Mouse (Mus musculus) embryonic stem cell, embryonic (primary cell): Measurements from ENCODE around the gene Olfr812.
"Not testable (repeated sequence)": the region's sequence is repeated elsewhere in the genome, so short reads cannot be mapped to it uniquely, and the experiment has no call there.

Experiments
- CTCF ChIA-PET, 4 experiments: fragments of 300-600 bp in 2 of 4; fragments of 350-600 bp in 2 of 4; sonication (Branson Sonifier 250); formaldehyde crosslinking; loops; one replicate each; lab custom pipeline; 2022; ENCODE audit warnings: inconsistent platforms in 2 of 4; lab: Charles Lee
- POLR2A ChIA-PET, 4 experiments: fragments of 300-600 bp in 2 of 4; fragments of 350-600 bp in 2 of 4; sonication (Branson Sonifier 250); formaldehyde crosslinking; loops; one replicate each; lab custom pipeline; 2022; ENCODE audit warnings: antibody characterized with exemption in 4 of 4, inconsistent platforms in 1 of 4; lab: Charles Lee

Olfr812 gene

GRCm38 (mm10) chr10:129845994-129846393 lies at the start of gene Olfr812:
Gene Olfr812, minus strand, starts transcription at chr10:129846094.
- CTCF ChIA-PET, result no interaction called here

DNA sequence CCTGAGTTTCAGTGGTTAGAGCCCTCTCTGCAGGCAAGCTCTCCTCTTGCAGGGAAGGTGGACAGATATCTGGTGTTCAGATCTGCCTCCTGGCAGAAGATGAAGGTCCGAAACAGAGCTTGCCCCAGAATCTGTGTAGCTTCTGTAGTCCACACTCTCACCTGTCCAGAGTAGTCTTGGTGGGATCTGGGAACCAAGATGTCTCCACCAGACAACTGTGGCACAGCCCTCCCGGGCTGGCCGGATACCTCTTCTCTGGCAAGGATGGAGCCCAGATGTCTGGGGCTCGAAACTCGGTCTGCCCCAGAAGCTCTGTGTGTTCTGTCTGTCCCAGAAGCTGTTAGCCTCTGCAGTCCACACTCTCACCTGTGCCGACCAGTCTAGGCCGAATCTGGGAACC lies 40.0 kb upstream of the Olfr812 start:
- ChIA-PET POLR2A (no interaction called here), CTCF (no interaction called here)

More at GRCm38 (mm10) chr10:129845994-129846393, at the start of gene Olfr812:
- POLR2A ChIA-PET, result no interaction called here

DNA sequence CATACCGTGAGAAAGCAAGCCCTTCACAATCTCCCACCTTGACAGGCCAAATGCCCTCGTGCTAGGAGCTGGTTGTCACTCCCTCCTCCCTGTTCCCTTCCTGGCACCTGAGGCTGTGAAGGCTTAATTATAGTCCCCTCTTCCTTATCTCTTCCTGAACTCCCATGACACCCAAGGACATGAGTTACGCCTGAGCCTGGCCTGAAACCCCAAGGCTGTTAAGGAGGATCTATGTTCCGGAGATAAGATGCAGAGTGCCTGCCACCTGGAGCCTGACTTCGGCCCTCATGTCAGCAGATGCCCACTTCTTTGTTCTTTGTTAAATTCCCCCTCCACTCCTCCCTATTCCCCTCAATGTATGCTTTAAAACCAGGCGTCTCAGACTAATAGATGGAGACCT lies 39.6 kb upstream of the Olfr812 start:
- POLR2A ChIA-PET, CTCF ChIA-PET: not testable (repeated sequence)

- POLR2A ChIA-PET, CTCF ChIA-PET: not testable (repeated sequence)
These were observed 33.9 kb upstream of the Olfr812 start, which contains the start of gene Olfr814 for GRCm38 (mm10) chr10:129879751-129880150. Gene Olfr814, minus strand, starts transcription at chr10:129879851.

- POLR2A ChIA-PET, result no interaction called here
- CTCF ChIA-PET, result no interaction called here
These were observed 9.2 kb upstream of the Olfr812 start, which contains the start of gene Olfr813 for GRCm38 (mm10) chr10:129855067-129855466. Gene Olfr813, plus strand, starts transcription at chr10:129855367.

DNA sequence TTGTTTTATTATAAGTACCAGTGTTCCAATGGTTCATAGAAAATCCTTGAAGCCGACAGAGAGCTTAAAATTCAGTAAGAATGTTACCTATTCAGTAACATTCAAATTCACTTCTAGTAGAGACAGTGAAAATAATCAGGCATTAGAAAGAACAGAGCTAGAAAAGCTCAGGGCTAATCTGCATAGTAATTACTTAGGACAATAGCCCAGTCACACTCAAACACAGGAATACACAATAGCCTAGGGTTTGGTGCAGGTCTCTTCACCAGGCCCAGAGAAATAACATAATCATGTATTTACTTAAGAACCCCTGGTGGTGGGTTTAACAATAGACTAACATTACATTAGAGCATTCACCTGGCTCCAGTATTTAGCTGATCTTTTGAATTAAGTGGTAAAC lies 1.4 kb upstream of the Olfr812 start:
- CTCF ChIA-PET, result no interaction called here
- POLR2A ChIA-PET, result no interaction called here

DNA sequence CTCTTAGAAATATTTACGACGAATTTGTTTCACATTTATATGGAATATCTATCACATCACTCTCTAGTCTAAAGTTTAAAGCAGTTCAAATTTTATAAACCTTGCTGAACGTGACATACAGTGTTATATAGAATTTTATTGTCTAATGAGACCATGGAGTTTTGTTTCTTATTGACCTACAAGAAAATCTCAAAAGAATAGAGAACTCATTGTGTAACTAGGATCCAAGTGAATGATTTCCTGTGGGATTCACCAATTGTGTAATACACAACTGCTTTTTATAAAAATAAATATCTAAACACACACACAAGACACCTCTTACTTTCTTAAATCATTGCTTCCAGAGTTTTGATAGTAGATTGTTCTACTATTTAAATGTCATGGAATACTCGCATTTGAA lies 41.6 kb downstream of the Olfr812 start, which contains the start of gene Olfr811:
TSS of gene Olfr811 (minus strand) at position 101 of the 400 bp plus-strand sequence.
- ChIA-PET CTCF (no interaction called here), POLR2A (no interaction called here)

DNA sequence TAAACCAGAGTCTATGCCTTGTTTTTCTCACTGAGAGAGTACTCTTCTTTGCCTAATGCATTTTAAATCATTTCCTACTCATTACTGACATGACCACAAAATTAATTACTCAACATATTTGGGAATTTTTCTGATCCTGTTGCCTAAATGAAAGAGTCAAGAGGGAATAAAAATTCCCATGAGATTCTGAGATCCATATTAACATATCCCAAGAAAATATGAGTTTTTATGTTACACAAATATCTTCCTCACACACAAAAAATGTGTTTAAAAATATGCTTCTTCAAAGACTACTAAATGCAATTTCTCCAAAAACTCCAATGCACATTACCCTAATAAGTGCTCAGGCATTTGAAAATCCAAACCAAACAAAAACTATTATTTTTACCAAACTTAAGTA lies 51.1 kb downstream of the Olfr812 start, which contains the start of gene Olfr810:
TSS of gene Olfr810 (minus strand) at position 101 of the 400 bp plus-strand sequence.
- POLR2A ChIA-PET, result no interaction called here
- CTCF ChIA-PET, result no interaction called here
